Comparison of ENCODE assay signal across 10 mouse cellular contexts in the genomic region with DNA sequence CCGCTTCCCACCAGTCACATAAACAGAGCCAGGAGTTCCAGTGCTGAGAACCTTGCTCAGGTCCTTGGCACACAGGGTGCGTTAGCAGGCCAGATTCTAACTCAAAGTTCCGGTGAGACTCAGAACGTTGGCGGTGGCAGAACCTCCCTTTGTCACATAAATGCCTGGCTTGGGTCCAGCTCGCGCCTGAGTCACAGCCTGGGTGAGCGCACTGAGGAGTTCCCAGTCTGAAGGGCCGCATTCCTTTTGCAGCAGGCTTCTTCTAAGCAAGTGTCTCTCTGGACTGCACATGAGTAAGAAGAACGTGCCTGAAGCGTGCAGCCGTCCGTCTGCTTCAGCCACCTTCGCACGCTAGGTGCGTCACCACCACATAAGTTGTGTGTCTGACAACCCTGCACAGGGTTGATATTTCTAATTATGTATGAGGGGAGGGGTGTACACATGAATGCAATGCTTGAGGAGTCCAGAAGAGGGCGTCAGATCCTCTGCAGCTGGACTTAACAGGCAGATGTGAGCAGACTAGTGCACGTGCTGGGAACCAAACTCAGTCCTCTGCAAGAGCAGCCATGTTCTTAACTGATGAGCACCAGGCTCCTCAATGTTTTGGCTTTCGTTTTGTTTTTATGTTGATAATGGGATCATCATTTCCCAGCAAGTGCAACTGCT. TPM values are rescaled to one million over a fixed set of nuclear protein-coding genes. Genes with fewer than 3 reads are reported as not detected.
DNase-seq lines count a peak whose midpoint lies in the region; ATAC-seq and TF ChIP-seq lines count a peak whose summit lies in the region.
"Had no signal": no experiment of that assay in that cellular context is flagged by ENCODE, and none has a peak within 500 bp of the region (broad histone marks: within the 10 kb centered on the region; RNA-seq: fewer than 3 reads in every experiment).

No protein-coding gene starts in this region.

- TF ChIP-seq CTCF in kidney, postnatal 0 days (IDR thresholded peaks at IDR 0.05; ENCODE audit: low read depth): peak; percentile 39; the same call in 1 of the 2 replicates

- H3K9me3 ChIP-seq in kidney, postnatal 0 days (replicated peaks; ENCODE audit: low read length): no peaks in the 10 kb centered on the region

- no peak for ATAC-seq in kidney, postnatal 0 days (replicated peaks; ENCODE audit: low FRiP score, low read depth)
- ATAC-seq in megakaryocyte-erythroid progenitor cell, adult 5-6 weeks (replicated peaks; ENCODE audit: low FRiP score, low TSS enrichment, poor library complexity, severe bottlenecking): 0 out of 2 replicates have a peak, but pooled peaks have one; percentile 12

- intact Hi-C loops in heart, postnatal 10 days (cut with DNase I): no loop called here
- intact Hi-C loops in heart, postnatal 25 days (cut with DNase I): no loop called here

- H3K27me3 ChIP-seq in kidney, postnatal 0 days (ENCODE audit: insufficient read depth, low read length): peaks cover 37% of the 10 kb centered on the region
- H3K27me3 ChIP-seq: CH12.LX had no signal

- DNase-seq in heart, postnatal 10 days: peak; percentile 25 to 44
- no peak for DNase-seq in heart, postnatal 25 days (ENCODE audit: low spot score)
- DNase-seq in ES-CJ7 (ENCODE audit: low read depth, low spot score): peak; percentile 86
- DNase-seq in kidney, postnatal 0 days (ENCODE audit: low spot score): no peak
- no peak for DNase-seq in layer of hippocampus, postnatal 14 days (ENCODE audit: low spot score in 2 of 2)
- no peak for DNase-seq in gastrocnemius, postnatal 4 days (ENCODE audit: low spot score in 2 of 2)
- no peak for DNase-seq in gastrocnemius, postnatal 25 days

- no peaks in the 10 kb centered on the region for H3K4me1 ChIP-seq in kidney, postnatal 0 days (replicated peaks; ENCODE audit: insufficient read depth, low read length)

- H3K27ac ChIP-seq in kidney, postnatal 0 days: no peak overlapping the region

- H3K36me3 ChIP-seq in kidney, postnatal 0 days (ENCODE audit: insufficient read depth, low read length): no peaks in the 10 kb centered on the region

- H3K9ac ChIP-seq in kidney, postnatal 0 days (ENCODE audit: low read depth, low read length): no peak overlapping the region

- no peak overlapping the region for H3K4me2 ChIP-seq in kidney, postnatal 0 days (ENCODE audit: low read length)

- 51% methylated on average over 19 of the region's 19 CpGs for WGBS in kidney, postnatal 0 days

- no peak overlapping the region for H3K4me3 ChIP-seq in kidney, postnatal 0 days (replicated peaks; ENCODE audit: low read depth, low read length)

RNA-seq across cellular contexts. Expression of a gene that starts 9.2 kb away (rescaled TPM):
- not detected for total RNA-seq in heart, postnatal 10 days (2021)
- not detected for total RNA-seq in heart, postnatal 25 days (2021)
- polyA plus RNA-seq in kidney, postnatal 0 days (2015; fragmentation: Nextera tagmentation; extraction: Ambion mirVana): 3.0 and 3.1 TPM in 2 replicates
- not detected in 2 replicates for total RNA-seq in megakaryocyte-erythroid progenitor cell, adult 5-6 weeks (2014; fragmentation: Nextera tagmentation)
- not detected in 2 replicates for total RNA-seq in megakaryocyte-erythroid progenitor cell, adult 5-6 weeks (2017)
- total RNA-seq in layer of hippocampus, postnatal 14 days (2021): under 1 TPM; 0.10 to 0.41 TPM
- 10 to 100 TPM; 14.0 to 14.4 TPM for total RNA-seq in gastrocnemius, postnatal 4 days (2021)
- 10 to 100 TPM in 1 of 2 experiments, 1 to 10 TPM in 1; 2.7 to 13.0 TPM for total RNA-seq in gastrocnemius, postnatal 25 days (2021)
- total RNA-seq: CH12.LX; left cerebral cortex, adult 18-20 months had no signal

Comparison
In these comparisons a context has a peak if more than half of its experiments do, and no peak if none do; other contexts are left out.
1. DNase-seq: peak in heart, postnatal 10 days (2 of 2) and ES-CJ7 (single experiment); none in heart, postnatal 25 days (single experiment), kidney, postnatal 0 days (single experiment), layer of hippocampus, postnatal 14 days (0 of 2), gastrocnemius, postnatal 4 days (0 of 2) and gastrocnemius, postnatal 25 days (single experiment).